Mouse (Mus musculus): Measurements from ENCODE around the gene Glt6d1. TPM values are rescaled to one million over a fixed set of nuclear protein-coding genes. Genes with fewer than 3 reads are reported as not detected.

Glt6d1 gene
- total and polyA plus RNA-seq, 3 experiments: not detected

DNA sequence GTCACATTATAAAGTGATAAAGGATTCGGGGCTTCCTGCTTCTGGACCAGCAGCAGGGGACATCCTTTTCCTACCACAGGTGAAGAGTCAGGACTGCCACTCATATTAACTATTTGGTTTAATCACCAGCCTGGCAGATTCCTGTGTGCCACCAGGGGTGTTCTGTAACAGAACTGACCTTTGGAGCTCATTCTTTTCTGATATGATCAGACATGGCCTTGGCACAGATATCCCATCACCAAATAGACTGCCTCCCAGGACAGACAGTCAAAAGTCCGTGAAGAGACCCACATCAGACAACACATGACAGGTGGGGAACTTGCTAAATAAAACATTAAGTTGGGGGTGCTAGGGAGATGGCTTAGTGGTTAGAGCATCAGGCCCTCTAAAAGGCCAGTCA, 3.9 kb downstream of the Glt6d1 start:
- Histone ChIP-seq H3K27me3 (ENCODE audit: control insufficient read depth in 1 of 2, insufficient read depth in 2 of 2, low read length in 2 of 2) (no peaks in the 10 kb centered on the region; a peak in 2 of 4 replicates), H3K4me3 (ENCODE audit: control insufficient read depth in 1 of 2, insufficient read depth in 1 of 2, low read depth in 2 of 2, low read length in 2 of 2) (no peak overlapping the region), H3K79me2 (ENCODE audit: control insufficient read depth, insufficient read depth, low read length, poor library complexity) (no peaks in the 10 kb centered on the region), H3K9me3 (replicated peaks; ENCODE audit: insufficient read depth, low read length) (no peaks in the 10 kb centered on the region), H3K36me3 (ENCODE audit: control insufficient read depth in 1 of 2, insufficient read depth in 2 of 2, low read length in 2 of 2) (no peaks in the 10 kb centered on the region), H3K4me1 (ENCODE audit: control insufficient read depth in 1 of 2, insufficient read depth in 2 of 2, low read length in 2 of 2) (no peaks in the 10 kb centered on the region), H3K27ac (ENCODE audit: control insufficient read depth, low read depth, low read length) (no peak overlapping the region), H3K9ac (ENCODE audit: control insufficient read depth, low read depth, low read length, poor library complexity, severe bottlenecking) (no peak overlapping the region)
- no peak for DNase-seq (ENCODE audit: low read depth, low spot score)
- TF ChIP-seq RAD21 (IDR thresholded peaks at IDR 0.05; ENCODE audit: low read depth, low read length) (no peak), RCOR1 (IDR thresholded peaks at IDR 0.05; ENCODE audit: low read depth, low read length) (no peak), HCFC1 (IDR thresholded peaks at IDR 0.05; ENCODE audit: low read depth, low read length) (no peak), TAL1 (IDR thresholded peaks at IDR 0.05; ENCODE audit: low read length) (no peak), E2F4 (IDR thresholded peaks at IDR 0.05; ENCODE audit: borderline replicate concordance, low read depth, low read length) (no peak), USF1 (IDR thresholded peaks at IDR 0.05; ENCODE audit: low read depth, low read length) (no peak)

DNA sequence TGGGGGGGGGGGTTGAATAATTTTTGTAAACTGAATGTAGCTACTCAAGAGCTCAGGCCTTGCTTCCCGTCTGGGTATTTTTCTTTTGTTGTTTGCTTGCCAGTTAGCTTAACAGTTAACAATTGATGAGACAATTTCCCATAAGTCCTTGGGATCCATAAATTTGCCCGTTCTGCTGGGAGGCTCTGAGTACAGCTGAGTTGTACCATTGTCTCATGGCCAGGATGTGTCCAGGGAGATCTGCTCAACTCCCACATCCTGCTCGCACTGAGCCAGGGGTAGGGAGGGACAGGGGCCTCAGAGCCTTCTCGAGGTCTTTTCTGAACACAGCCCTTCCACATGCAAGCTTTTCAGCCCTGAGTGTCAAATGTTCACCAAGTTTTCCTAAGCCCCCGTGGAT, 17.6 kb downstream of the Glt6d1 start:
- TF ChIP-seq CTCF (IDR thresholded peaks at IDR 0.05 in 2 of 3, conservative IDR thresholded peaks at IDR 0.05 in 1 of 3; ENCODE audit: control insufficient read depth in 1 of 3, insufficient read depth in 1 of 3, low read depth in 2 of 3, low read length in 3 of 3, poor library complexity in 1 of 3, severe bottlenecking in 1 of 3): no peak
- no peak for TF ChIP-seq TCF12 (IDR thresholded peaks at IDR 0.05; ENCODE audit: low read depth, low read length)
- peaks cover 1 to 8% of the 10 kb centered on the region in 2 experiments for H3K27me3 ChIP-seq (ENCODE audit: control insufficient read depth in 1 of 2, insufficient read depth in 2 of 2, low read length in 2 of 2)
- no peaks in the 10 kb centered on the region for H3K36me3 ChIP-seq (ENCODE audit: control insufficient read depth in 1 of 2, insufficient read depth in 2 of 2, low read length in 2 of 2)
- no peak overlapping the region for H3K9ac ChIP-seq (ENCODE audit: control insufficient read depth, low read depth, low read length, poor library complexity, severe bottlenecking)
- DNase-seq (ENCODE audit: low read depth, low spot score): no peak
- no peaks in the 10 kb centered on the region for H3K9me3 ChIP-seq (replicated peaks; ENCODE audit: insufficient read depth, low read length)
- no peaks in the 10 kb centered on the region for H3K4me1 ChIP-seq (ENCODE audit: control insufficient read depth in 1 of 2, insufficient read depth in 2 of 2, low read length in 2 of 2)
- no peak overlapping the region for H3K27ac ChIP-seq (ENCODE audit: control insufficient read depth, low read depth, low read length)
- H3K79me2 ChIP-seq (ENCODE audit: control insufficient read depth, insufficient read depth, low read length, poor library complexity): no peaks in the 10 kb centered on the region
- no peak overlapping the region for H3K4me3 ChIP-seq (ENCODE audit: control insufficient read depth in 1 of 2, insufficient read depth in 1 of 2, low read depth in 2 of 2, low read length in 2 of 2)

DNA sequence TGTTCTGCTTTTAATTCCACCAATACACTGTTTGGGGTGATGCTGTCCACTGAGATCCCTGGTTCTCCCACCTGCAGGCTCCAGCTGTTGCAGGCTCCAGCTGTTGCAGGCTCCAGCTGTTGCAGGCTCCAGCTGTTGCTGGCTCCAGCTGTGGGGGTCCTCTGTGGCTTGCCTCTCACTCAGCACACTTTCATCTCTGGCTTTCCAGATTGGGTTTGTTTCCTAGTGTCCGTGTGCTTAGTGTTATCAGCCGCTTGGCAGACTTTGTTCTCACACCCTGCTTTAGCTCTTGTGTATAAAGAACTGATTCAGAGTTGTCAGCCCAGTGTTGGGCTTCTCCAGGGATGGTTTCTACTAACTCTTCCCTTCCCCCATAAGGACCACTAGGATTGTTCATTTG, 18.0 kb downstream of the Glt6d1 start:
- no peaks in the 10 kb centered on the region for H3K79me2 ChIP-seq (ENCODE audit: control insufficient read depth, insufficient read depth, low read length, poor library complexity)
- H3K9me3 ChIP-seq (replicated peaks; ENCODE audit: insufficient read depth, low read length): no peaks in the 10 kb centered on the region
- H3K4me3 ChIP-seq (ENCODE audit: control insufficient read depth in 1 of 2, insufficient read depth in 1 of 2, low read depth in 2 of 2, low read length in 2 of 2): no peak overlapping the region
- H3K27me3 ChIP-seq (ENCODE audit: control insufficient read depth in 1 of 2, insufficient read depth in 2 of 2, low read length in 2 of 2): peaks cover 1 to 8% of the 10 kb centered on the region in 2 experiments
- no peak overlapping the region for H3K27ac ChIP-seq (ENCODE audit: control insufficient read depth, low read depth, low read length)
- no peak for DNase-seq (ENCODE audit: low read depth, low spot score)
- H3K9ac ChIP-seq (ENCODE audit: control insufficient read depth, low read depth, low read length, poor library complexity, severe bottlenecking): no peak overlapping the region
- H3K36me3 ChIP-seq (ENCODE audit: control insufficient read depth in 1 of 2, insufficient read depth in 2 of 2, low read length in 2 of 2): no peaks in the 10 kb centered on the region
- no peak for TF ChIP-seq MXI1 (IDR thresholded peaks at IDR 0.05; ENCODE audit: low read depth, low read length)
- no peak for TF ChIP-seq CHD1 (IDR thresholded peaks at IDR 0.05; ENCODE audit: low read depth, low read length)
- no peak for TF ChIP-seq POLR2AphosphoS2 (IDR thresholded peaks at IDR 0.05; ENCODE audit: low read length)
- TF ChIP-seq MAFK (IDR thresholded peaks at IDR 0.05; ENCODE audit: borderline replicate concordance, low read depth, low read length): no peak
- no peak for TF ChIP-seq ELF1 (IDR thresholded peaks at IDR 0.05; ENCODE audit: low read depth, low read length)
- no peak for TF ChIP-seq GATA1 (IDR thresholded peaks at IDR 0.05; ENCODE audit: low read depth, low read length)
- no peak for TF ChIP-seq USF1 (IDR thresholded peaks at IDR 0.05; ENCODE audit: low read depth, low read length)
- no peak for TF ChIP-seq MAX (IDR thresholded peaks at IDR 0.05; ENCODE audit: low read length)
- no peak for TF ChIP-seq NRF1 (IDR thresholded peaks at IDR 0.05; ENCODE audit: insufficient read depth, low read depth, low read length, poor library complexity, severe bottlenecking)
- TF ChIP-seq USF2 (IDR thresholded peaks at IDR 0.05; ENCODE audit: borderline replicate concordance in 1 of 2, insufficient read depth in 1 of 2, low read depth in 1 of 2, low read length in 2 of 2): no peak
- TF ChIP-seq JUND (IDR thresholded peaks at IDR 0.05; ENCODE audit: low read depth, low read length): no peak
- no peaks in the 10 kb centered on the region for H3K4me1 ChIP-seq (ENCODE audit: control insufficient read depth in 1 of 2, insufficient read depth in 2 of 2, low read length in 2 of 2)

All from MEL (cell line).